Mouse (Mus musculus) thymus, adult 2 months (tissue): ENCODE data around the gene Eml5. TPM values are rescaled to one million over a fixed set of nuclear protein-coding genes. Genes with fewer than 3 reads are reported as not detected.

ENCODE experiments used
- DNase-seq: peaks from one replicate; pipeline ENCODE4 v3.0.0; 2021
- H3K27ac ChIP-seq: fragments of 200-500 bp; 2 replicates; pipeline ENCODE4 v1.5.1; 2012; ENCODE audit warnings: low read length, control low read depth; ENCODE audit not compliant: control insufficient read depth, insufficient read depth
- H3K27me3 ChIP-seq: fragments of 200-500 bp; 2 replicates; pipeline ENCODE4 v1.6.1; 2012; ENCODE audit warnings: mild to moderate bottlenecking, low read length, moderate library complexity, mixed read lengths; ENCODE audit not compliant: control insufficient read depth, insufficient read depth
- H3K36me3 ChIP-seq: fragments of 200-500 bp; 2 replicates; pipeline ENCODE4 v1.6.1; 2012; ENCODE audit warnings: mild to moderate bottlenecking, low read length, moderate library complexity; ENCODE audit not compliant: control insufficient read depth, insufficient read depth
- H3K4me1 ChIP-seq: fragments of 200-500 bp; replicated peaks from 2 replicates; pipeline ENCODE4 v1.6.1; 2012; ENCODE audit warnings: low read length; ENCODE audit not compliant: control insufficient read depth, insufficient read depth
- H3K4me3 ChIP-seq: fragments of 200-500 bp; 2 replicates; pipeline ENCODE4 v1.5.1; 2012; ENCODE audit warnings: mild to moderate bottlenecking, low read length, control low read depth, moderate library complexity; ENCODE audit not compliant: control insufficient read depth, insufficient read depth
- CTCF ChIP-seq: fragments of 200-500 bp; IDR thresholded peaks from 2 replicates; pipeline ENCODE4 v1.5.1; 2012; ENCODE audit warnings: mild to moderate bottlenecking, control low read depth, low read length, moderate library complexity, borderline replicate concordance; ENCODE audit not compliant: control insufficient read depth, poor library complexity, insufficient read depth; ENCODE audit errors: extremely low read depth
- POLR2A ChIP-seq: fragments of 200-500 bp; IDR thresholded peaks from 2 replicates; pipeline ENCODE4 v1.6.1; 2012; ENCODE audit warnings: mild to moderate bottlenecking, low read length, control low read depth, moderate library complexity; ENCODE audit not compliant: control insufficient read depth, poor library complexity, insufficient read depth; ENCODE audit errors: extremely low read depth
- WGBS: fragments of 180-500 bp; shearing (Covaris S2); methylation state at CpG from one replicate; pipeline ENCODE4 v1.1.7; 2018; 5-methylcytosine and 5-hydroxymethylcytosine counted together
- polyA plus RNA-seq: library from polyadenylated mRNA; depleted of rRNA; stranded (reverse); fragments of >200 nt; gene quantifications from 2 replicates; pipeline ENCODE4 v1.2.3, GENCODE M21; 2012

The Eml5 gene
- polyA plus RNA-seq, 1 experiment = 12.8 TPM

DNA sequence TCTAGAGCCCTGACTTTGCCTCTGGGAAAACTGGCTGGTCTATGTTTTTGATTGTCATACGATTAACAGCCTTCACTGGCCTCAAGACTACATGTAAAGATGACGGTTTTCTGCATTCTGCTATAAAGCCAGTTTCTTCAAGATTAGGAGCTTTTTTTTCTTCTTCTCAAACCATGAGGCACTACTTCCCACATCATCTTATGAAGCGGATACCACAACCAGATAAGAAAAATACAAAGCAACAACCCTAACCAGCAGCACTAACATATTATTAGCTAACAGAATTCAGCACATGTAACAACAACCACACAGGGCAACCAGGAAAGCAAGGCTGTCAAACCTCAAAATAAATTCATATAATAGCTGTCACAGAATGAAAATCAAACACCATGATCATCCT lies 63.3 kb downstream of the Eml5 start:
- Histone ChIP-seq H3K4me1 (0 out of 2 replicates have a peak, but pooled peaks cover 2% of the 10 kb centered on the region), H3K4me3 (no peak overlapping the region), H3K27me3 (no peaks in the 10 kb centered on the region), H3K27ac (no peak overlapping the region), H3K36me3 (no peaks in the 10 kb centered on the region)
- TF ChIP-seq CTCF = no peak
- TF ChIP-seq POLR2A = no peak
- 93% methylated on average over 3 of the region's 3 CpGs for WGBS
- DNase-seq = no peak

- no peak overlapping the region for H3K4me3 ChIP-seq
- H3K27me3 ChIP-seq = no peaks in the 10 kb centered on the region
- WGBS = 92% methylated on average over 2 of the region's 2 CpGs
- no peak for DNase-seq
- TF ChIP-seq POLR2A (no peak), CTCF (no peak)
- no peak overlapping the region for H3K27ac ChIP-seq
- no peaks in the 10 kb centered on the region for H3K36me3 ChIP-seq
- 0 out of 2 replicates have a peak, but pooled peaks cover 2% of the 10 kb centered on the region for H3K4me1 ChIP-seq
Observed at GRCm38 (mm10) chr12:98835466-98835865, 65.8 kb downstream of the Eml5 start.

- TF ChIP-seq CTCF (no peak), POLR2A (no peak)
- no peaks in the 10 kb centered on the region for H3K36me3 ChIP-seq
- H3K4me1 ChIP-seq = 0 out of 2 replicates have a peak, but pooled peaks cover 2% of the 10 kb centered on the region
- H3K27ac ChIP-seq = no peak overlapping the region
- no peak overlapping the region for H3K4me3 ChIP-seq
- no peak for DNase-seq
- H3K27me3 ChIP-seq = no peaks in the 10 kb centered on the region
- 95% methylated on average over 2 of the region's 2 CpGs for WGBS
Observed at GRCm38 (mm10) chr12:98834879-98835278, 66.4 kb downstream of the Eml5 start.

- Histone ChIP-seq H3K36me3 (no peaks in the 10 kb centered on the region), H3K4me3 (no peak overlapping the region), H3K27me3 (no peaks in the 10 kb centered on the region), H3K4me1 (0 out of 2 replicates have a peak, but pooled peaks cover 2% of the 10 kb centered on the region), H3K27ac (no peak overlapping the region)
- DNase-seq = no peak
- TF ChIP-seq POLR2A (no peak), CTCF (no peak)
- WGBS = 91% methylated on average over 1 of the region's 1 CpGs
Observed at GRCm38 (mm10) chr12:98833901-98834300, 67.4 kb downstream of the Eml5 start.

DNA sequence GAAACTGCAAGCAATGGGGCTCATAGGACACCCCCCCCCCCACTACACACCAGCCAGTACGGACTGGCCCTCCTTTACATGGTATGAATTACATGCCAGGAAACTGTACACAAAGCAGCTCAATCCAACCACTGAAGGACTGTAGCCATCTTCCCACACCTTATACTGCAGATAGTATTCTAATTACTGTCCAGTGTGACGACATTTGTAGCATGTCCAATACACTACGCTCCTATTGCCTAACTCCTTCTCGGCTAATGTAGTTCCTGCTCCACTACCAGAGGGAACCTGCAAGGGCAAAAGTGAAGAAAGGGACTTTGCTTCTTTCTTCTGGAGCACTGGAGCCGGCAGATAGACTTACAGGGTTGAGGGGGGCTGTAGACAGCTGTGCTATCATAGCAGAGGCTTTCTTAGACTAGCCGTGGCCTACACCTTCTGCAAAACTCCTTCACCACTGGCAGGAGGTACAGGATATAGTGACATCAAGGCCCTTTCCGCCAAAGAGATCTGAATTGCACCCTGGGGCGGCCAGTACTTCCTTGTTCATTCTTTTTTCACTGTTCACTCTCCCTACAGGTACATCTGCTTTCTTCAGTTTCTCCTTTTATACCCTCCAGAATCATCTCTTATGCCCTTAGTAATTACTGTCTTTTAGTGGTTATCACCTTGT lies 68.2 kb downstream of the Eml5 start:
- DNase-seq = no peak
- no peak overlapping the region for H3K4me3 ChIP-seq
- H3K27me3 ChIP-seq = no peaks in the 10 kb centered on the region
- 82% methylated on average over 8 of the region's 8 CpGs for WGBS
- H3K27ac ChIP-seq = no peak overlapping the region
- H3K36me3 ChIP-seq = no peaks in the 10 kb centered on the region
- 0 out of 2 replicates have a peak, but pooled peaks cover 2% of the 10 kb centered on the region for H3K4me1 ChIP-seq
- TF ChIP-seq POLR2A = no peak
- no peak for TF ChIP-seq CTCF

GRCm38 (mm10) chr12:98831122-98831521 lies 70.2 kb downstream of the Eml5 start:
- Histone ChIP-seq H3K27me3 (no peaks in the 10 kb centered on the region), H3K36me3 (no peaks in the 10 kb centered on the region), H3K4me1 (0 out of 2 replicates have a peak, but pooled peaks cover 2% of the 10 kb centered on the region), H3K4me3 (no peak overlapping the region), H3K27ac (no peak overlapping the region)
- no peak for DNase-seq
- TF ChIP-seq CTCF (no peak), POLR2A (no peak)
- WGBS = 44% methylated on average over 7 of the region's 7 CpGs
